Mouse (Mus musculus) lung, embryonic 15.5 days (tissue): ENCODE results near the gene Mrpl34. TPM values are rescaled to one million over a fixed set of nuclear protein-coding genes. Genes with fewer than 3 reads are reported as not detected.

Experiments used
- ATAC-seq: fragments of 200-750 bp; cut with Nextera tagmentation; 2 replicates; pipeline ENCODE4 v1.8.0; 2017; ENCODE audit warnings: moderate number of reproducible peaks, borderline replicate concordance; ENCODE audit not compliant: low FRiP score, low TSS enrichment; ENCODE audit errors: extremely low read depth
- H3K27ac ChIP-seq: fragments of 300-500 bp; sonication (generic); 2 replicates; pipeline ENCODE4 v1.5.1; 2015; ENCODE audit warnings: moderate library complexity, mild to moderate bottlenecking, inconsistent platforms
- H3K27me3 ChIP-seq: fragments of 300-500 bp; sonication (generic); 2 replicates; pipeline ENCODE4 v1.6.1; 2015; ENCODE audit warnings: inconsistent platforms
- H3K36me3 ChIP-seq: fragments of 300-500 bp; sonication (generic); 2 replicates; pipeline ENCODE4 v1.6.1; 2015; ENCODE audit warnings: inconsistent platforms
- H3K4me1 ChIP-seq: fragments of 300-500 bp; sonication (generic); 2 replicates; pipeline ENCODE4 v1.6.1; 2015; ENCODE audit warnings: inconsistent platforms
- H3K4me2 ChIP-seq: fragments of 300-500 bp; sonication (generic); 2 replicates; pipeline ENCODE4 v1.6.1; 2015; ENCODE audit warnings: inconsistent platforms, mild to moderate bottlenecking, moderate library complexity
- H3K4me3 ChIP-seq: fragments of 300-500 bp; sonication (generic); 2 replicates; pipeline ENCODE4 v1.5.1; 2015; ENCODE audit warnings: mild to moderate bottlenecking, inconsistent platforms
- H3K9ac ChIP-seq: fragments of 300-500 bp; sonication (generic); 2 replicates; pipeline ENCODE4 v1.6.1; 2015; ENCODE audit warnings: inconsistent platforms
- H3K9me3 ChIP-seq: fragments of 300-500 bp; sonication (generic); 2 replicates; pipeline ENCODE4 v1.6.1; 2016; ENCODE audit warnings: inconsistent platforms
- WGBS: fragments of 180-500 bp; shearing (Covaris S2); methylation state at CpG from one replicate; pipeline ENCODE4 v1.1.7; 2015; 5-methylcytosine and 5-hydroxymethylcytosine counted together
- polyA plus RNA-seq: library from polyadenylated mRNA; unstranded; fragments of >200 nt; fragmentation: Nextera tagmentation; extraction: Ambion mirVana; gene quantifications from 2 replicates; pipeline ENCODE4 v1.2.1, GENCODE M21; 2015

Gene Mrpl34
- polyA plus RNA-seq, 1 experiment from 2014 or later: 130 TPM

- WGBS: 15% methylated on average over 16 of the region's 16 CpGs
- peaks cover 52% of the 10 kb centered on the region for H3K4me1 ChIP-seq
- no peaks in the 10 kb centered on the region for H3K9me3 ChIP-seq
- no peak overlapping the region for H3K4me3 ChIP-seq
- H3K27me3 ChIP-seq: no peaks in the 10 kb centered on the region
- H3K4me2 ChIP-seq: peak overlapping the region; percentile 11; the same call in 1 of the 2 replicates
- H3K27ac ChIP-seq: peak overlapping the region; percentile 72
- H3K36me3 ChIP-seq: peaks cover 2% of the 10 kb centered on the region; the same call in 1 of the 2 replicates
- peak; percentile 7 for ATAC-seq
- H3K9ac ChIP-seq: no peak overlapping the region
These were observed 34.3 kb downstream of the Mrpl34 start for GRCm38 (mm10) chr8:71498816-71499690.

DNA sequence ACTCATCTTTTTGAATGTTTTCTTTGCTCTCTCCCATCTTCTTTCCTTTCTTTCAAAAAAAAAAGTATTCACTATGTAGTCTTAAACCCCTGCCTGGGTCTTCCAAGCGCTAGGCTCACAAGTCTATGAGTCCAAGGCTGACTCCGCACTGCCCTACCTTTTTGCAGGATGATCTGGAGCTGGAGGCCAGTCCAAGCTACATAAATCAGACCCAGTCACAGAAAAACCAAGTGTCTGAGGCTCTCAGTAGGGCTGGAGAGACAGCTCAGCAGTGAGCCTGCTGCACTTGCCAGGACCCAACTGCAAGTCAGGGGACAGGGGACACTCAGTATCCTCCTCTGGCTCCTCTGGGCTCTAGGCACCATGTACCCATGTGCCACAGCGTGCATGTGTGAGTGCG is 39.6 kb downstream of the Mrpl34 start:
- Histone ChIP-seq H3K9ac (no peak overlapping the region), H3K27me3 (peaks cover 31% of the 10 kb centered on the region), H3K9me3 (no peaks in the 10 kb centered on the region), H3K36me3 (no peaks in the 10 kb centered on the region), H3K4me3 (no peak overlapping the region), H3K4me2 (no peak overlapping the region), H3K27ac (0 out of 2 replicates have a peak overlapping the region, but pooled peaks have one; percentile 2), H3K4me1 (peaks cover 23% of the 10 kb centered on the region)
- ATAC-seq: no peak
- WGBS: 88% methylated on average over 4 of the region's 4 CpGs

GRCm38 (mm10) chr8:71505326-71505725 is 40.6 kb downstream of the Mrpl34 start:
- peaks cover 39% of the 10 kb centered on the region for H3K27me3 ChIP-seq

GRCm38 (mm10) chr8:71505979-71506378 is 41.2 kb downstream of the Mrpl34 start:
- Histone ChIP-seq H3K36me3 (no peaks in the 10 kb centered on the region), H3K4me1 (peaks cover 18% of the 10 kb centered on the region), H3K27ac (no peak overlapping the region), H3K9me3 (no peaks in the 10 kb centered on the region), H3K4me3 (no peak overlapping the region), H3K27me3 (peaks cover 40% of the 10 kb centered on the region), H3K9ac (no peak overlapping the region), H3K4me2 (no peak overlapping the region)
- no peak for ATAC-seq
- 74% methylated on average over 4 of the region's 4 CpGs for WGBS

More at GRCm38 (mm10) chr8:71505326-71505725, 40.6 kb downstream of the Mrpl34 start:
- no peak overlapping the region for H3K4me2 ChIP-seq
- no peaks in the 10 kb centered on the region for H3K36me3 ChIP-seq
- H3K9ac ChIP-seq: no peak overlapping the region
- no peak overlapping the region for H3K27ac ChIP-seq
- no peak for ATAC-seq
- 86% methylated on average over 4 of the region's 4 CpGs for WGBS
- H3K9me3 ChIP-seq: no peaks in the 10 kb centered on the region
- no peak overlapping the region for H3K4me3 ChIP-seq
- H3K4me1 ChIP-seq: peaks cover 18% of the 10 kb centered on the region

DNA sequence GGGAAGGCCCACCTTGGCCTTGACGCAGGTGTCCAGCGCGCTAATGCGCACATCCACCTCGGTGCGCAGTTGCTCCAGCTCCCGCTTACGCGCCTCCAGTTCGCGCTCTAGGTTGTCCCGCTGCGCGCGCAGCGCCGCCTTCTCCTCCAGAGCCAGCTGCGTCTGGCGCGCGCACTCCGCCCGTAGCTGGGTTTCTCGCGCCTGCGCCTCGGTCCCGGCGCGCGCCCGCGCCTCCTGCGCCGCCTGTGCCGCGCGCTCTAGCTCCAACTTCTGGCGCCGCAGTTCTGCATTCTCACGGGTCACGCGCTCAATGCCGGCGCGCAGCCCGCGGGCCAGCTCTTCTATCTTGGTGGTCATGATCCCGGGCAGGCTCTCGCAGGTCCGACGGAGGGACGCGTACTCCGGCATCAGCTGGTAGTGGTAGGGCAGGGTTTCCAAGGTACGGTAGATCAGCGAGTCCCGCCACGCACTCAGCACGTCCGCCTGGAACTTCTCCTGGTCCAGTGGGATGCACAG is 42.9 kb downstream of the Mrpl34 start:
- H3K27me3 ChIP-seq: peaks cover 48% of the 10 kb centered on the region
- ATAC-seq: peak; percentile 67
- WGBS: under 1% methylated on average over 61 of the region's 61 CpGs

DNA sequence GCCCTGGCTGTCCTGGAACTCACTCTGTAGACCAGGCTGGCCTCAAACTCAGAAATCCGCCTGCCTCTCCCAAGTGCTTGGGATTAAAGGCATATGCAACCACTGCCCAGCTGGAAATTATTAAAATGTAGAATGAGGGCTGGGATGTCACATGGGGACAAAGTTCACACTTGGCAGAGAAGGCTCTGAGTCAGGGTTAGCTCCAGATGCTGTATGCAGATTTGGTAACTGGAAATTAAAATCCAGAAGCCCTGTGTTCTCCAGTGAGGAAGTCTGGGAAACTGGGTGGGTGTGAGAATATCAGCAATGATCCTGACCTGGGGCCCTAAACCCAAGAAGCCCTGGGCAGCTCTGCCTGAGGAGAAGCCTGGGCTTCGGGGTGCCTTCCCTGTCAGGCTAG is 44.6 kb downstream of the Mrpl34 start:
- ATAC-seq: no peak
- Histone ChIP-seq H3K4me1 (peaks cover 30% of the 10 kb centered on the region), H3K4me2 (peak overlapping the region; percentile 44), H3K27me3 (peaks cover 48% of the 10 kb centered on the region), H3K9ac (no peak overlapping the region), H3K9me3 (no peaks in the 10 kb centered on the region), H3K27ac (no peak overlapping the region), H3K4me3 (peak overlapping the region; percentile 35; the same call in 1 of the 2 replicates), H3K36me3 (no peaks in the 10 kb centered on the region)
- WGBS: 67% methylated on average over 2 of the region's 2 CpGs

More for the DNA sequence above, 42.9 kb downstream of the Mrpl34 start:
- peak overlapping the region; percentile 39 for H3K4me3 ChIP-seq
- peak overlapping the region; percentile 58 for H3K4me2 ChIP-seq
- no peak overlapping the region for H3K9ac ChIP-seq
- H3K27ac ChIP-seq: no peak overlapping the region
- H3K4me1 ChIP-seq: peaks cover 26% of the 10 kb centered on the region
- H3K9me3 ChIP-seq: no peaks in the 10 kb centered on the region
- no peaks in the 10 kb centered on the region for H3K36me3 ChIP-seq

GRCm38 (mm10) chr8:71511644-71512043 is 46.9 kb downstream of the Mrpl34 start, which contains the start of gene Plvap:
TSS of gene Plvap (minus strand) at chr8:71511752.
- 0 out of 2 replicates have a peak within 1 kb of the TSS, but pooled peaks have one; percentile 10 for H3K9ac ChIP-seq
- ATAC-seq: peak; percentile 28; the same call in 1 of the 2 replicates
- peak within 1 kb of the TSS; percentile 55 for H3K27ac ChIP-seq
- peaks cover 42% of the 10 kb centered on the region for H3K27me3 ChIP-seq
- peak within 1 kb of the TSS; percentile 35 for H3K4me3 ChIP-seq
- 20% methylated on average over 14 of the region's 14 CpGs for WGBS
- peaks cover 29% of the 10 kb centered on the region for H3K4me1 ChIP-seq
- H3K4me2 ChIP-seq: peak within 1 kb of the TSS; percentile 44
- H3K9me3 ChIP-seq: no peaks in the 10 kb centered on the region
- no peaks in the 10 kb centered on the region for H3K36me3 ChIP-seq

- no peaks in the 10 kb centered on the region for H3K9me3 ChIP-seq
- peaks cover 28% of the 10 kb centered on the region for H3K4me1 ChIP-seq
- no peak for ATAC-seq
- no peak overlapping the region for H3K4me2 ChIP-seq
- no peaks in the 10 kb centered on the region for H3K36me3 ChIP-seq
- H3K9ac ChIP-seq: no peak overlapping the region
- H3K27me3 ChIP-seq: peaks cover 26% of the 10 kb centered on the region
- peak overlapping the region; percentile 55 for H3K27ac ChIP-seq
- 63% methylated on average over 15 of the region's 15 CpGs for WGBS
- H3K4me3 ChIP-seq: no peak overlapping the region
These were observed 48.4 kb downstream of the Mrpl34 start for GRCm38 (mm10) chr8:71513018-71513754.

DNA sequence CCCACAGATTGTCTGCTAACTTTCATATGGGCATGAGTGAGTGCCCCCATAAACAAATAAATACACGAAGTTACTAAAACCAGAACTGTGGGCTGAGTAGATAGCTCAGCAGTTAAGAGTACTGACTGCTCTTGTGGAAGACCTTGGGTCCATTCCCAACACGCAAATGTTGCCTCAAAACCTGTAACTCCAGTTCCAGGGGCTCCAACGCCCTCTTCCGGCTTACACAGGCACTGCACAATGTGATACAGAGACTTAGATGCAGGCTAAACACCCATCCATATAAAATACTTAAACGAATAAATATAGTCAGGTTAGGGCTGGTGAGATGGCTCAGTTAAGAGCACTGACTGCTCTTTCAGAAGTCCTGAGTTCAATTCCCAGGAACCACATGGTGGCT is 50.3 kb downstream of the Mrpl34 start:
- no peaks in the 10 kb centered on the region for H3K9me3 ChIP-seq
- no peak overlapping the region for H3K27ac ChIP-seq
- WGBS: 67% methylated on average over 5 of the region's 5 CpGs
- H3K4me3 ChIP-seq: no peak overlapping the region
- H3K4me1 ChIP-seq: peaks cover 28% of the 10 kb centered on the region
- no peak overlapping the region for H3K9ac ChIP-seq
- H3K4me2 ChIP-seq: no peak overlapping the region
- peaks cover 11% of the 10 kb centered on the region; the same call in 1 of the 2 replicates for H3K27me3 ChIP-seq
- no peaks in the 10 kb centered on the region for H3K36me3 ChIP-seq
- ATAC-seq: no peak
